Mouse (Mus musculus) megakaryocyte, embryonic 14.5 days (primary cell): ENCODE data around the gene Ip6k2.

ENCODE experiments used
- FLI1 ChIP-seq: IDR thresholded peaks from 2 replicates; pipeline ENCODE4 v1.6.1; 2012; ENCODE audit warnings: low read length, inconsistent platforms, mixed read lengths
- GATA1 ChIP-seq: IDR thresholded peaks from 3 replicates; pipeline ENCODE4 v1.6.1; 2012; ENCODE audit warnings: mixed read lengths, low read length, inconsistent platforms, borderline replicate concordance

- TF ChIP-seq GATA1 (no peak), FLI1 (no peak)
Measured at GRCm38 (mm10) chr9:108781891-108782290, 1.7 kb upstream of the Ip6k2 start.
